Comparison of ENCODE assay signal across 25 mouse cellular contexts in the genomic region with DNA sequence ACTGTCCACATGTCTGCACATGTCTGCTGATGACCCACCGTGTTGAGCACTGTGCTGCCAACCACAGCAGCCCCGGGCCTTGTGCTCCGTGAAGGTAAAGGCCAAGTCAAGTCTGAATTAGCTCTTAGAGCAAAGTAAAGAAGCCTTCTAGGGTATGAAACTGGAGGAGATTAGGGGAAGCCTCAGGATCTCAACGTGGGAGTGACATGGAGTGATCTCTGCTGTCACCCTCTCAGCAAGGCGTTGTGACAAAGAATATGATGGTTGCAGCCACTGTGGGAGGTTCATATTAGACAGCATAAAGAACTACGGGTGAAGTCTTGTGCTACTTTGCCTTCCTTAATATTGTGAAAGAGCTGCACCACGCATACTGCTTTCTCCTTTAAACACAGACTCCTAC. TPM values are rescaled to one million over a fixed set of nuclear protein-coding genes. Genes with fewer than 3 reads are reported as not detected.
DNase-seq lines count a peak whose midpoint lies in the region; ATAC-seq lines count a peak whose summit lies in the region.
"Had no signal": no experiment of that assay in that cellular context is flagged by ENCODE, and none has a peak within 500 bp of the region (broad histone marks: within the 10 kb centered on the region; RNA-seq: fewer than 3 reads in every experiment).

No protein-coding gene starts in this region.

- peak; percentile 80 for DNase-seq in heart, adult 11 months
- DNase-seq in cerebellum, postnatal 4 days (ENCODE audit: low spot score in 2 of 2) = no peak
- DNase-seq in adipocyte (ENCODE audit: low spot score) = no peak
- no peak for DNase-seq in ovary, postnatal 14 days (ENCODE audit: low spot score)
- DNase-seq: adrenal gland, adult 8-10 months; adrenal gland, postnatal 25 days; B cell, adult 2 months; cerebellum, adult 18-20 months; cerebellum, adult 9-10 months; cerebellum, postnatal 14 days; forebrain, postnatal 0 days; gastrocnemius, adult 2 months; gastrocnemius, postnatal 14 days; heart, postnatal 10 days; heart, postnatal 36 days; kidney, adult 18-20 months had no signal

- peaks cover 10% of the 10 kb centered on the region for H3K4me1 ChIP-seq in heart, embryonic 11.5 days (ENCODE audit: control insufficient read depth, insufficient read depth, low read length)
- peaks cover 68% of the 10 kb centered on the region for H3K4me1 ChIP-seq in megakaryocyte, embryonic 14.5 days
- H3K4me1 ChIP-seq in embryonic facial prominence, embryonic 12.5 days = peaks cover 42% of the 10 kb centered on the region

- H3K27me3 ChIP-seq in heart, embryonic 11.5 days (ENCODE audit: control insufficient read depth, insufficient read depth, low read length) = no peaks in the 10 kb centered on the region
- no peaks in the 10 kb centered on the region for H3K27me3 ChIP-seq in megakaryocyte, embryonic 14.5 days (replicated peaks)
- H3K27me3 ChIP-seq in embryonic facial prominence, embryonic 12.5 days = no peaks in the 10 kb centered on the region; the same call in 1 of the 2 replicates

- no peak overlapping the region for H3K27ac ChIP-seq in heart, embryonic 11.5 days (ENCODE audit: low read depth, low read length)
- H3K27ac ChIP-seq in embryonic facial prominence, embryonic 12.5 days = 0 out of 2 replicates have a peak overlapping the region, but pooled peaks have one; percentile 5
- H3K27ac ChIP-seq: gastrocnemius, adult 2 months; hindbrain, embryonic 14.5 days; hindbrain, postnatal 0 days had no signal

- H3K36me3 ChIP-seq in heart, embryonic 11.5 days (ENCODE audit: control insufficient read depth, insufficient read depth, low read length) = no peaks in the 10 kb centered on the region
- H3K36me3 ChIP-seq in megakaryocyte, embryonic 14.5 days (replicated peaks; ENCODE audit: low read length) = peaks cover 24% of the 10 kb centered on the region
- no peaks in the 10 kb centered on the region for H3K36me3 ChIP-seq in embryonic facial prominence, embryonic 12.5 days

- H3K4me2 ChIP-seq in heart, embryonic 11.5 days = no peak overlapping the region
- H3K4me2 ChIP-seq in embryonic facial prominence, embryonic 12.5 days (replicated peaks) = no peak overlapping the region
- H3K4me2 ChIP-seq: hindbrain, embryonic 14.5 days had no signal

- WGBS in heart, embryonic 11.5 days (ENCODE audit: insufficient replicate concordance) = 72% methylated on average over 7 of the region's 7 CpGs
- 66% methylated on average over 7 of the region's 7 CpGs for WGBS in embryonic facial prominence, embryonic 12.5 days

- no peak overlapping the region for H3K9ac ChIP-seq in heart, embryonic 11.5 days (ENCODE audit: low read depth, low read length)
- no peak overlapping the region for H3K9ac ChIP-seq in embryonic facial prominence, embryonic 12.5 days
- H3K9ac ChIP-seq: forebrain, postnatal 0 days; hindbrain, embryonic 14.5 days had no signal

- no peaks in the 10 kb centered on the region for H3K9me3 ChIP-seq in heart, embryonic 11.5 days (replicated peaks; ENCODE audit: control insufficient read depth, low read length)
- no peaks in the 10 kb centered on the region for H3K9me3 ChIP-seq in megakaryocyte, embryonic 14.5 days
- H3K9me3 ChIP-seq in embryonic facial prominence, embryonic 12.5 days = no peaks in the 10 kb centered on the region

- no peak overlapping the region for H3K4me3 ChIP-seq in heart, embryonic 11.5 days (ENCODE audit: low read depth, low read length)
- H3K4me3 ChIP-seq in megakaryocyte, embryonic 14.5 days (replicated peaks) = peak overlapping the region; percentile 50
- no peak overlapping the region for H3K4me3 ChIP-seq in embryonic facial prominence, embryonic 12.5 days
- H3K4me3 ChIP-seq: gastrocnemius, adult 2 months had no signal

- no peak for ATAC-seq in heart, embryonic 11.5 days (replicated peaks; ENCODE audit: insufficient number of reproducible peaks, low FRiP score, low TSS enrichment)
- no peak for ATAC-seq in megakaryocyte, adult 5-6 weeks (ENCODE audit: poor library complexity, severe bottlenecking)
- no peak for ATAC-seq in embryonic facial prominence, embryonic 12.5 days (ENCODE audit: insufficient number of reproducible peaks, insufficient read depth, low FRiP score, low TSS enrichment)
- ATAC-seq: forebrain, embryonic 14.5 days; forebrain, postnatal 0 days; hindbrain, postnatal 0 days; inflammation-experienced regulatory T-cells, adult 6 months; intestine, embryonic 16.5 days had no signal

RNA-seq across cellular contexts. Expression of a gene that starts 43.7 kb away (rescaled TPM):
- 7.8 and 8.7 TPM in 2 replicates for polyA plus RNA-seq in heart, embryonic 11.5 days (2014; fragmentation: Nextera tagmentation; extraction: Ambion mirVana)
- polyA plus RNA-seq in megakaryocyte, embryonic 14.5 days (2012; ENCODE audit: insufficient read depth, low replicate concordance) = 2.8 TPM in 1 of 2 replicates, not detected in the other
- 7.9 and 9.0 TPM in 2 replicates for total RNA-seq in megakaryocyte, adult 5-6 weeks (2015)
- 5.0 and 7.2 TPM in 2 replicates for total RNA-seq in megakaryocyte, adult 5-6 weeks (2017)
- 15.0 and 17.2 TPM in 2 replicates for polyA plus RNA-seq in embryonic facial prominence, embryonic 12.5 days (2016; fragmentation: Nextera tagmentation; extraction: Ambion mirVana)

RNA-seq across cellular contexts. Expression of a gene that starts 43.7 kb away (rescaled TPM):
- 16.0 and 18.5 TPM in 2 replicates for polyA plus RNA-seq in heart, embryonic 11.5 days (2014; fragmentation: Nextera tagmentation; extraction: Ambion mirVana)
- polyA plus RNA-seq in megakaryocyte, embryonic 14.5 days (2012; ENCODE audit: insufficient read depth, low replicate concordance) = 0.54 TPM in 1 of 2 replicates, not detected in the other
- total RNA-seq in megakaryocyte, adult 5-6 weeks (2015) = 16.0 and 16.2 TPM in 2 replicates
- total RNA-seq in megakaryocyte, adult 5-6 weeks (2017) = 11.6 and 14.5 TPM in 2 replicates
- polyA plus RNA-seq in embryonic facial prominence, embryonic 12.5 days (2016; fragmentation: Nextera tagmentation; extraction: Ambion mirVana) = 18.1 and 18.6 TPM in 2 replicates

Comparison
In these comparisons a context has a peak if more than half of its experiments do, and no peak if none do; other contexts are left out.
1. RNA of a gene that starts 43.7 kb away (polyA plus RNA-seq): 18.1 to 18.6 TPM in embryonic facial prominence, embryonic 12.5 days and 16.0 to 18.5 TPM in heart, embryonic 11.5 days; 0.54 TPM in megakaryocyte, embryonic 14.5 days; every median in the first group is over 10 times any median in the second.